Mouse (Mus musculus): Measurements from ENCODE around the gene Ccr1. TPM values are rescaled to one million over a fixed set of nuclear protein-coding genes. Genes with fewer than 3 reads are reported as not detected.
"Not testable (repeated sequence)": the region's sequence is repeated elsewhere in the genome, so short reads cannot be mapped to it uniquely, and the experiment has no call there.

Ccr1 gene
- polyA plus RNA-seq, 1 experiment from 2014 or later: 3.7 TPM

DNA sequence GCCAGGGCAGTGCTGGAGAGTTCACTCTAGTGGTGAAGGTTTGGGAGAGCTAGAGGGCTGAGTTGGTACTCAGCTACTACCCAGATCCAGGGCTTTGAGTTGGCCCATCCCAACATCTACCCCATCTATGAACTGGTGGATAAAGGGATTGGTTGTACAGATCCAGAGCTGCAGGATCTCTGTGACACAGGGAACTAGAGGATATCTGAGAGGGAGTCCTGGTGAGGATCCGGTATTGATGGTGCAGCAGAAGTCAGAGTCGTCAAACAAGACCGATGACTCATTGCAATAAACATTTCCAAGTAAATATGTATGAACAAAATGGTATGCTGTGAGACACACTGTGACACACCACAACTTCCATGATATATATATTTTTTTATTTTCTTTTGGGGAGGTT is 37.6 kb downstream of the Ccr1 start:
- no peak overlapping the region for H3K9ac ChIP-seq
- no peak overlapping the region for H3K4me2 ChIP-seq (replicated peaks)
- no peak overlapping the region for H3K27ac ChIP-seq
- H3K9me3 ChIP-seq: no peaks in the 10 kb centered on the region
- no peak overlapping the region for H3K4me3 ChIP-seq (replicated peaks)
- 61% methylated on average over 3 of the region's 3 CpGs for WGBS
- H3K4me1 ChIP-seq (replicated peaks): no peaks in the 10 kb centered on the region
- no peaks in the 10 kb centered on the region for H3K36me3 ChIP-seq
- no peaks in the 10 kb centered on the region for H3K27me3 ChIP-seq (replicated peaks)
- ATAC-seq: no peak

DNA sequence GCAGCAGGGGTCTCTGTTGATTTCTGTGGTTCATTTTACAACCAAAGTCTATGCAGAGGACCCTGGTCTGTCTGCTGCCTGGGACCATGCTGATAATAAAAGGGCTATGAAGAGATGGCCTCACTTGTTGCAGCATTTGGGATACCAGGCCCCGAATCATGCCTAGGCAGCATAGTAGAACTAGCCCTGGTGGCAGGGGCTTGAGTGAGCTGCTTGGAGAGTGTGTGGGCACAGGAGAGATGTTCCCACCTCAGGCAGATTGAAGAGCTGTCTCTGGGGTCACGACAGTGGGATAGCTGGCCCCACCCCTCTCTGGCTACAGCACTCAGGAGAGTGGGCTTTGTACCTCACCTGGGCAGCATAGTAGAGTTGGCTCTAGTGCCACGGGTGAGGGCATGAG is 38.0 kb downstream of the Ccr1 start:
- WGBS: 84% methylated on average over 3 of the region's 3 CpGs
- Histone ChIP-seq H3K4me3 (replicated peaks) (no peak overlapping the region), H3K9ac (no peak overlapping the region), H3K4me1 (replicated peaks) (0 out of 2 replicates have a peak, but pooled peaks cover 4% of the 10 kb centered on the region), H3K4me2 (replicated peaks) (no peak overlapping the region), H3K9me3 (no peaks in the 10 kb centered on the region), H3K27ac (no peak overlapping the region), H3K36me3 (no peaks in the 10 kb centered on the region), H3K27me3 (replicated peaks) (no peaks in the 10 kb centered on the region)
- no peak; the same call in 1 of the 2 replicates for ATAC-seq

DNA sequence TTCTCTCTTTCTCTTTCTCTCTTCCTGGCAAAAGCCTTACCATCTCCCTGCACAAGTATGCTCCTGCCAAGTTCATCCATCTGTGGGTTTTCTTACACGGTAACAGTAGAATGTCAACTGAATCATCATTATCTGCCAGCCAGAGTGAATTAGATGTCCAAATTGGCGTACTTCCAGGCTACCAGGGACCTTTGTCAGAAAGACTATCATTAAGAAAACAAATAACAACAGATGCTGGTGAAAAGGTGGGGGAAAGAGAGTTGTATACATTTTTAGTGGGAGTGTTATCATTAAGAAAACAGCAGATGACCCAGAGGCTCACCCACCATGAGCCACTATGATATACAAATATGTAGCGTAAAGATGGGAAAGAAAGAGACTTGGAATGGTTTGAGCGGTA is 38.6 kb downstream of the Ccr1 start:
- H3K4me2 ChIP-seq (replicated peaks): no peak overlapping the region
- ATAC-seq: no peak
- H3K9me3 ChIP-seq: no peaks in the 10 kb centered on the region
- H3K4me3 ChIP-seq (replicated peaks): no peak overlapping the region
- H3K27ac ChIP-seq: no peak overlapping the region
- no peaks in the 10 kb centered on the region for H3K27me3 ChIP-seq (replicated peaks)
- H3K9ac ChIP-seq: no peak overlapping the region
- WGBS: 77% methylated on average over 4 of the region's 4 CpGs
- 0 out of 2 replicates have a peak, but pooled peaks cover 4% of the 10 kb centered on the region for H3K4me1 ChIP-seq (replicated peaks)
- H3K36me3 ChIP-seq: no peaks in the 10 kb centered on the region

DNA sequence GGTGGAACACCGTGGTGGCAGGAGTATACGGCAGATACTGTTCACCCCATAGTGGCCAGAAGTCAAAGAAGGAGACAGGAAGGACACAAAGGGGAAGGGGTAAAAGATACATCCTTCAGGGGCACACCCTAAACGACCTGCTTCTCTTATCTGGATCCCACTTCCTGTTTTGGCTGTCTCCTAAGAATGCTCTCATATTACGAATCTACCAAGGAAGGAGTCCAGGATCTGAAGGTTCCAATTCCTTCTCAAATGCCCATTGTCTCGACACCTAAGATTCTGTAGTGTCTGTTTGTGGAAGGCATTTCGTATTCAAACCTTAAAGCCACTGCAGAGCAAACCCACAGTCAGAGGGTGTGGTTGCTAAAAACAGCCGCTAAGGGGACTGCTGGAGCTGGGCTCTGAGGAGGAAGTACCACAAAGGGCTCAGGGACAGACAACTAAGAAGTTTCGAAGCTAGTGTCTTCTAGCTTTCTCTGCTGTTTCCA is 39.7 kb downstream of the Ccr1 start:
- no peaks in the 10 kb centered on the region for H3K36me3 ChIP-seq
- no peaks in the 10 kb centered on the region for H3K27me3 ChIP-seq (replicated peaks)
- H3K27ac ChIP-seq: no peak overlapping the region
- no peaks in the 10 kb centered on the region for H3K9me3 ChIP-seq
- no peak for ATAC-seq
- H3K4me3 ChIP-seq (replicated peaks): no peak overlapping the region
- H3K9ac ChIP-seq: no peak overlapping the region
- peaks cover 4% of the 10 kb centered on the region; the same call in 1 of the 2 replicates for H3K4me1 ChIP-seq (replicated peaks)
- H3K4me2 ChIP-seq (replicated peaks): no peak overlapping the region
- 38% methylated on average over 8 of the region's 8 CpGs for WGBS

DNA sequence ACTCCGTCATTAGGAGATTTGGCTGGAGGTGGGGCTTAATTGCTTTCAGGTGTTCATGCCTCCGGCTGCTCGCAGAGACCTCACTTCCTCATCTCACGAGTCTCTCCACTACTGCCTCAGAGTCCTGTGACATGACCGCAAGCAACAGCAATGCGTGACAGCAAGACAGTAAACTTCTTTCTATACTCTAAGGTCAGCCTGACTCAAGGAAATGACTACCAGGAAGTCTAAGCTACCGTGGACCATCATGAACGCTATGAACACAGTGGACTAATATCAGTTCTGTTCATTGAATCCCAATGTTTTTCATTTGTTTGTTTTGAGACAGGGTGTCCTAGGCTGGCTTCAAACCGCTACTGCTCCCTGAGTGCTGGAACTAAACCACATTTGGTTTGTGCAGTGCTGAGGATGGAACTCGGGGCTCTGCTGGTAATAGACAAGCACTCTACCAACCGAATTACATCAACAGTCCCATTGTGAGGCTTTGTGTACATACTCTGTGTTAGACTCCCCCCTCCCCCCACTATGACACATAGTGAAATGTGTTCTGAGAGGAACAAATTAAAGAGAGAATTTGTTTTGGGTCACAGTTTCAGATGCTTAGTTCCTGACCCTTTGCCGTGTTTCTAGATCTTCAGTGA is 40.3 kb downstream of the Ccr1 start:
- 71% methylated on average over 12 of the region's 12 CpGs for WGBS
- no peak for ATAC-seq

DNA sequence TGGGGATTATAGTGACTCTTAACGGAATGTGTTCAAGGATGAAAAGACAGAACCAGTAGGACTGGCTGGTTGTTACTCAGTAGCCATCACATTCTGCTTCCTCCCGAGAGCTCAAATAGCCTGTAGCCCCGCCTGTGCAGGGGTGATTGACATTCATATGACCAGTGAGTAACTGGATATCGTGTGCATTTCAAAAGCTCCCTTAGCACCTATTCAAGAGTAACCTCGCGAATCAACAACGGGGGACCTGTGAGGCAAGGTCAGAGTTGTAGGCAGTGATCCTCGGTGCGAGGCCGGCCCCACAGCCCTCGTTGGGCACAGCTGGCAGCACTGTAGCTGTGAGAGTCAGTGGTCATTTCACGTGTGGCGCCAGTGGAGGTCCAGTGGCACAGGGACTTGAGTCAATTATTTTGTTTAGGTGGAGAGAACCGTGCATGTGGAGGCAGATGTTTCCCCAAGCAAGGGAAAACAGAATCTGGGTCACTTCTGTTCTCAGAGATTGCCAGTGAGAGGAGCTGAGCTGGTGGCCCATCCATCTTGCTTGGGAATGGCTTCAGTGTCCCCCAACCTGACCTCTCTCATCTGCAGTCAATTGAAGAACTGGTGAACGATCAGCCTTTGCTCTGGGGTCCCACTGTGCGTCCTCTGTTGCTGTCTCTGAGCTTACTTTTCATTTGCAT is 41.1 kb downstream of the Ccr1 start:
- no peak overlapping the region for H3K4me2 ChIP-seq (replicated peaks)
- H3K4me1 ChIP-seq (replicated peaks): peaks cover 9% of the 10 kb centered on the region; the same call in 1 of the 2 replicates
- no peaks in the 10 kb centered on the region for H3K36me3 ChIP-seq
- no peak for ATAC-seq
- WGBS: 55% methylated on average over 16 of the region's 16 CpGs
- H3K9ac ChIP-seq: no peak overlapping the region
- no peak overlapping the region for H3K4me3 ChIP-seq (replicated peaks)
- no peaks in the 10 kb centered on the region for H3K9me3 ChIP-seq
- 0 out of 2 replicates have a peak overlapping the region, but pooled peaks have one; percentile 32 for H3K27ac ChIP-seq
- H3K27me3 ChIP-seq (replicated peaks): no peaks in the 10 kb centered on the region

More for the DNA sequence above, 40.3 kb downstream of the Ccr1 start:
- Histone ChIP-seq H3K4me1 (replicated peaks) (peaks cover 7% of the 10 kb centered on the region; the same call in 1 of the 2 replicates), H3K9me3 (no peaks in the 10 kb centered on the region), H3K9ac (no peak overlapping the region), H3K27me3 (replicated peaks) (no peaks in the 10 kb centered on the region), H3K4me3 (replicated peaks) (no peak overlapping the region), H3K27ac (no peak overlapping the region), H3K4me2 (replicated peaks) (no peak overlapping the region), H3K36me3 (no peaks in the 10 kb centered on the region)

DNA sequence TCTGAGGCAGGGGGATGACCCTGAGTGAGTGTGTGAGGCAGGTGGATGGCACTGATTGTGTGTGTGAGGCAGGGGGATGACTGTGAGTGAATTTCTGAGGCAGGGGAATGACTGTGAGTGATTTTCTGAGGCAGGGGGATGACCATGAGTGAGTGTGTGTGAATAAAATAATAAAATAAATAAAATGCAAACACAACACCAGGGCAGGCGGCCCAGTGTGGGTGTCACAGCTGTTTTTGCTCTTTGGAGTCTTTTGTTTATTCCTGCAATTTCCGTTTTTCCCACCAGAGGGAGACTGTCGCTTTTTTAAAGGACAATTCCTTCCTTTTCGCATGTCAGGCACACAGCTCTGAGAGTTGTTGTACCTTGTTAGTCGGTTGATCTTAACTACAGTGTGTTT is 42.5 kb downstream of the Ccr1 start:
- peak overlapping the region; percentile 55 for H3K4me3 ChIP-seq (replicated peaks)
- H3K4me2 ChIP-seq (replicated peaks): peak overlapping the region; percentile 53
- not testable (repeated sequence) for H3K36me3 ChIP-seq; H3K9me3 ChIP-seq; H3K4me1 ChIP-seq (replicated peaks); H3K27me3 ChIP-seq (replicated peaks); H3K9ac ChIP-seq; H3K27ac ChIP-seq; ATAC-seq
- WGBS: 7% methylated on average over 5 of the region's 5 CpGs

DNA sequence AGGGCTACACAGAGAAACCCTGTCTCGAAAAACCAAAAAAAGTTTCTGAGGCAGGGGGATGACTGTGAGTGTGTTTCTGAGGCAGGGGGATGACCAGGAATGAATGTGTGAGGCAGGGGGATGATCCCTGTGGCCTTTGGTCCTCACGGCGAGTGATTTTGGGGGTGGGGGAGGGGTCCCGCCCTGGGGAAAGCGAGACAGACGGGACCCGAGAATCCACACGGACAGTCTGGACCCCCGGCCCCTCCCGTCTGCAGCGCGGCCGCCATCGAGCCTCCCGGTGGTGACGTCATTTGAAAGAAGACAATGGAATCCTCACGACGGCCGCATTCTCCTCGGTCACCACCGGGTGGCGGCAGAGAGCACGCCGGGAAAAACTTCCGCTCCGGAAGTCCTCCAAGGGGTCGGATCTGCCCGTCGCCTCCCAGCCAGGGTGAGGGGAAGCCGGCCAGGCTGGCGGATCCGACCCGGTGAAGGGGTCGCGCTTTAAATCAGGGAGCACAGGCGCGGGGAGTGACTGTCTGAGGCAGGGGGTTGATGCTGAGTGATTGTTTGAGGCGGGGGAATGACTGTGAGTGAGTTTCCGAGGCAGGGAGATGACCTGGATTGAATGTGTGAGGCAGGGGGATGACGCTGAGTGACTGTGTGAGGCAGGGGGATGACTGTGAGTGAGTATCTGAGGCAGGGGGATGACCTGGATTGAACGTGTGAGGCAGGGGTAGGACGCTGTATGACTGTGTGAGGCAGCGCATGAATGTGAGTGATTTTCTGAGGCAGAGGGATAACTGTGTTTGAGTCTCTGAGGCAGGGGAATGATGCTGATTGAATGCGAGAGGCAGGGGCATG is 43.2 kb downstream of the Ccr1 start:
- Histone ChIP-seq H3K4me1 (replicated peaks) (peaks cover 9% of the 10 kb centered on the region; the same call in 1 of the 2 replicates), H3K9ac (peak overlapping the region; percentile 59), H3K27me3 (replicated peaks) (no peaks in the 10 kb centered on the region), H3K36me3 (no peaks in the 10 kb centered on the region), H3K9me3 (no peaks in the 10 kb centered on the region), H3K4me2 (replicated peaks) (peak overlapping the region; percentile 82), H3K4me3 (replicated peaks) (peak overlapping the region; percentile 55), H3K27ac (peak overlapping the region; percentile 96)
- 6% methylated on average over 44 of the region's 44 CpGs for whole genome bisulfite sequencing
- ATAC-seq: peak; percentile 88

DNA sequence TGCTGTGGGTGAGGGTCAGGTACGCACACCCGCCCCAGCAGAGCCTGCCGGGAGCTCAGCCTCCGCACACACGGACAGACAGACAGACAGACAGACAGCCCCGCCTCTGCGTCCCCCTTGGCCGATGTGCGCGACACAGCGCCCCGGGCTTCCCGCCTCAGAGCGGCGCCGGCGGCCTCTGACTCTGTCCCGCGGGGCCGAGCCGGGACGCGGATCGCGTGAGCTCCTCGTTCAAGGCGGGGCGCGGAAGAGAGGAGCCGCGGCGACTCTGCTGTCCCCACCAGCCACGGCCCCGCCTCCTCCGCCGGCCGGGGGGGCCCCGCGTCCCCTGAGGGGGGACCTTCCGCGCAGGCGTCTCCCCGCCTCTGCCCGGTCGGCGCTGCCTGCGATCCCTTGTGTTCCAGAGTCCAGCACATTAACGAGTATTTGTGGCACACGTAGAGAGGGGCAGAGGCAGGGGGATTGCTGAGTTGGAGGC is 43.9 kb downstream of the Ccr1 start:
- under 1% methylated on average over 47 of the region's 49 CpGs for whole genome bisulfite sequencing
- no peaks in the 10 kb centered on the region for H3K27me3 ChIP-seq (replicated peaks)
- peak; percentile 94 for ATAC-seq
- peaks cover 9% of the 10 kb centered on the region; the same call in 1 of the 2 replicates for H3K4me1 ChIP-seq (replicated peaks)
- H3K27ac ChIP-seq: peak overlapping the region; percentile 96
- H3K4me2 ChIP-seq (replicated peaks): peak overlapping the region; percentile 82
- no peaks in the 10 kb centered on the region for H3K9me3 ChIP-seq
- H3K9ac ChIP-seq: peak overlapping the region; percentile 59
- peak overlapping the region; percentile 55 for H3K4me3 ChIP-seq (replicated peaks)
- no peaks in the 10 kb centered on the region for H3K36me3 ChIP-seq

DNA sequence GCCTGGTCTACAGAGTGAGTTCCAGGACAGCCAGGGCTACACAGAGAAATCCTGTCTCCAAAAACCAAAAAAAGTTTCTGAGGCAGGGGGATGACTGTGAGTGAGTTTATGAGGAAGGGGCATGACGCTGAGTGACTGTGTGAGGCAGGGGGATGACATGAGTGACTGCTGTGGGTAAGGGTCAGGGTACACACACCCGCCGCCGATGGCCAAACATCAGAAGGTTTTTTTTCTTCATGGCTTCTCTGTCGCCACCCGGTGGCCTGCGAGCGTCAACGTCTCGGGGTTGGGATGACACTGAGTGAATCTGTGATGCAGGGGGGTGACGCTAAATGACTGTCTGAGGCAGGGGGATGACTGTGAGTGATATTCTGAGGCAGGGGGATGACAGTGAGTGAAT is 44.5 kb downstream of the Ccr1 start:
- peak overlapping the region; percentile 82 for H3K4me2 ChIP-seq (replicated peaks)
- H3K27me3 ChIP-seq (replicated peaks); H3K4me1 ChIP-seq (replicated peaks); H3K36me3 ChIP-seq; H3K9me3 ChIP-seq: not testable (repeated sequence)
- H3K4me3 ChIP-seq (replicated peaks): peak overlapping the region; percentile 55
- peak overlapping the region; percentile 59 for H3K9ac ChIP-seq
- peak overlapping the region; percentile 96 for H3K27ac ChIP-seq
- ATAC-seq: peak; percentile 42
- under 1% methylated on average over 11 of the region's 11 CpGs for WGBS

DNA sequence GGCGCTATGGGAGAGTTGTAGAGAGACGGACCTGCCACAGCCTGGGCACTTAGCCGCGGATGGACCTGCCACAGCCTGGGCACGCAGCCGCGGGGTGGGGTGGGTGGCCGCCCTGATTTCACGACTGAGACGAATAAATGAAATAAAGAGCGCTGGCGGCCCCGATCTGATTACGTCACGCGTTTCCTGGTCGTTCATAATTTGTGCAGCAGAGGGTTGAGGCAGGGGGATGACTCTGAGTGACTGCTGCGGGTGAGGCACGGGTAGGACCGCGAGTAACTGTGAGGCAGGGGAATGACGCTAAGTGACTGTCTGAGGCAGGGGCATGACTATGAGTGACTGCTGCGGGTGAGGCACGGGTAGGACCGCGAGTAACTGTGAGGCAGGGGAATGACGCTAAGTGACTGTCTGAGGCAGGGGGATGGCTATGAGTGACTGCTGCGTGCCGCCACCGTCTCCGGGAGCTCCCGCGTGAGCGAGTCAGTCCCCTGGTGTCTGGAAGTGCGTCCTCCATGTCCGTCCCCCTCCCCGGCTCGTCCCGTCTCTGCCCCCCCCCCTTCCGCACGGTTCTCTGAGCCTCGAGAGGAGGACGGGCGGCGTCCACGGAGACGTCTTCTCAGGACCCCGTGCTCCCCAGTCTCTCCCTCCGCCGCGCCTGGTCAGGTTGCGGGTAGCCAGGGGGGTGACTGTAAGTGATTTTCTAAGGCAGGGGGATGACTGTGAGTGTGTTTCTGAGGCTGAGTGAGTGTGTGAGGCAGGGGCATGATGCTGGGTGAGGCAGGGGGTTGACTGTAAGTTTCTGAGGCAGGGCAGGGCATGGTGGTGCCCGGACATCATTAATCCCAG is 45.1 kb downstream of the Ccr1 start:
- peak; percentile 11 for ATAC-seq
- H3K9me3 ChIP-seq: no peaks in the 10 kb centered on the region
- peak overlapping the region; percentile 82 for H3K4me2 ChIP-seq (replicated peaks)
- peaks cover 9% of the 10 kb centered on the region; the same call in 1 of the 2 replicates for H3K4me1 ChIP-seq (replicated peaks)
- peak overlapping the region; percentile 34 for H3K9ac ChIP-seq
- H3K4me3 ChIP-seq (replicated peaks): peak overlapping the region; percentile 55
- no peaks in the 10 kb centered on the region for H3K27me3 ChIP-seq (replicated peaks)
- 0 out of 2 replicates have a peak overlapping the region, but pooled peaks have one; percentile 27 for H3K27ac ChIP-seq
- WGBS: under 1% methylated on average over 51 of the region's 53 CpGs
- no peaks in the 10 kb centered on the region for H3K36me3 ChIP-seq

Data from intestine, embryonic 15.5 days (tissue).